Mouse (Mus musculus): ENCODE data around the gene Vps13d.

Vps13d gene

GRCm38 (mm10) chr4:145086509-145086908 lies 108.3 kb downstream of the Vps13d start:
- DNase-seq (ENCODE audit: low spot score in 2 of 2) = no peak

GRCm38 (mm10) chr4:145079324-145079723 lies 115.5 kb downstream of the Vps13d start:
- DNase-seq (ENCODE audit: low spot score in 2 of 2) = no peak

GRCm38 (mm10) chr4:145074276-145074675 lies 120.5 kb downstream of the Vps13d start:
- no peak for DNase-seq (ENCODE audit: low spot score in 2 of 2)

GRCm38 (mm10) chr4:145073728-145074127 lies 121.1 kb downstream of the Vps13d start:
- DNase-seq (ENCODE audit: low spot score in 2 of 2) = no peak

- no peak for DNase-seq (ENCODE audit: low spot score in 2 of 2)
These were observed 122.9 kb downstream of the Vps13d start for GRCm38 (mm10) chr4:145071942-145072341.

- DNase-seq (ENCODE audit: low spot score in 2 of 2) = no peak
These were observed 127.7 kb downstream of the Vps13d start for GRCm38 (mm10) chr4:145067019-145067680.

GRCm38 (mm10) chr4:145066336-145067018 lies 128.3 kb downstream of the Vps13d start:
- DNase-seq (ENCODE audit: low spot score in 2 of 2) = no peak

GRCm38 (mm10) chr4:145058749-145059442 lies 135.9 kb downstream of the Vps13d start:
- no peak for DNase-seq (ENCODE audit: low spot score in 2 of 2)

GRCm38 (mm10) chr4:145056346-145056745 lies 138.5 kb downstream of the Vps13d start:
- DNase-seq (ENCODE audit: low spot score in 2 of 2) = no peak

- no peak for DNase-seq (ENCODE audit: low spot score in 2 of 2)
These were observed 139.0 kb downstream of the Vps13d start for GRCm38 (mm10) chr4:145055792-145056191.

GRCm38 (mm10) chr4:145054369-145054768 lies 140.4 kb downstream of the Vps13d start:
- DNase-seq (ENCODE audit: low spot score in 2 of 2) = no peak

- DNase-seq (ENCODE audit: low spot score in 2 of 2) = no peak
These were observed 142.1 kb downstream of the Vps13d start for GRCm38 (mm10) chr4:145052697-145053096.

GRCm38 (mm10) chr4:145052282-145052681 lies 142.5 kb downstream of the Vps13d start:
- no peak for DNase-seq (ENCODE audit: low spot score in 2 of 2)

GRCm38 (mm10) chr4:145051209-145051969 lies 143.4 kb downstream of the Vps13d start:
- no peak for DNase-seq (ENCODE audit: low spot score in 2 of 2)

GRCm38 (mm10) chr4:145050518-145051208 lies 144.1 kb downstream of the Vps13d start:
- peak; percentile 40 to 48 for DNase-seq (ENCODE audit: low spot score in 2 of 2)

- no peak for DNase-seq (ENCODE audit: low spot score in 2 of 2)
These were observed 146.8 kb downstream of the Vps13d start for GRCm38 (mm10) chr4:145047964-145048363.

- DNase-seq (ENCODE audit: low spot score in 2 of 2) = no peak
These were observed 148.8 kb downstream of the Vps13d start for GRCm38 (mm10) chr4:145046032-145046401.

GRCm38 (mm10) chr4:145045312-145046031 lies 149.3 kb downstream of the Vps13d start:
- DNase-seq (ENCODE audit: low spot score in 2 of 2) = no peak

- DNase-seq (ENCODE audit: low spot score in 2 of 2) = no peak
These were observed 153.5 kb downstream of the Vps13d start for GRCm38 (mm10) chr4:145041223-145041870.
